Mouse (Mus musculus) embryonic facial prominence, embryonic 11.5 days (tissue): Measurements from ENCODE around the gene Hmgcs2. TPM values are rescaled to one million over a fixed set of nuclear protein-coding genes. Genes with fewer than 3 reads are reported as not detected.

Experiments
- ATAC-seq: fragments of 200-750 bp; cut with Nextera tagmentation; replicated peaks from 2 replicates; pipeline ENCODE4 v1.8.0; 2017; ENCODE audit warnings: low read depth; ENCODE audit not compliant: insufficient number of reproducible peaks, low FRiP score, low TSS enrichment
- DNase-seq: peaks from one replicate; pipeline ENCODE4 v3.0.0-alpha.2; 2015; ENCODE audit warnings: low spot score
- H3K27ac ChIP-seq: fragments of 300-500 bp; sonication (generic); replicated peaks from 2 replicates; pipeline ENCODE4 v1.5.1; 2014; ENCODE audit warnings: mild to moderate bottlenecking, low read depth, low read length, control low read depth
- H3K27me3 ChIP-seq: fragments of 300-500 bp; sonication (generic); 2 replicates; pipeline ENCODE4 v1.6.1; 2014; ENCODE audit warnings: mild to moderate bottlenecking, low read length, moderate library complexity, mixed read lengths; ENCODE audit not compliant: control insufficient read depth, insufficient read depth
- H3K36me3 ChIP-seq: fragments of 300-500 bp; sonication (generic); replicated peaks from 2 replicates; pipeline ENCODE4 v1.6.1; 2014; ENCODE audit warnings: low read depth, mild to moderate bottlenecking, low read length, moderate library complexity, mixed read lengths; ENCODE audit not compliant: control insufficient read depth, insufficient read depth
- H3K4me1 ChIP-seq: fragments of 300-500 bp; sonication (generic); 2 replicates; pipeline ENCODE4 v1.6.1; 2014; ENCODE audit warnings: low read length, mixed read lengths; ENCODE audit not compliant: control insufficient read depth, insufficient read depth
- H3K4me2 ChIP-seq: fragments of 300-500 bp; sonication (generic); 2 replicates; pipeline ENCODE4 v1.6.1; 2014; ENCODE audit warnings: low read depth, mild to moderate bottlenecking, control low read depth, low read length, moderate library complexity
- H3K4me3 ChIP-seq: fragments of 300-500 bp; sonication (generic); 2 replicates; pipeline ENCODE4 v1.5.1; 2014; ENCODE audit warnings: low read depth, low read length, control low read depth
- H3K9ac ChIP-seq: fragments of 300-500 bp; sonication (generic); replicated peaks from 2 replicates; pipeline ENCODE4 v1.6.1; 2014; ENCODE audit warnings: mild to moderate bottlenecking, control low read depth, low read length
- H3K9me3 ChIP-seq: fragments of 300-500 bp; sonication (generic); replicated peaks from 2 replicates; pipeline ENCODE4 v1.6.1; 2016; ENCODE audit warnings: mild to moderate bottlenecking, low read length, inconsistent platforms, mixed read lengths; ENCODE audit not compliant: control insufficient read depth
- whole genome bisulfite sequencing: fragments of 180-500 bp; shearing (Covaris S2); extraction: QIAGEN DNeasy Blood & Tissue Kit; methylation state at CpG from one replicate; pipeline ENCODE4 v1.1.7; 2014; 5-methylcytosine and 5-hydroxymethylcytosine counted together
- polyA plus RNA-seq: library from polyadenylated mRNA; unstranded; fragments of >200 nt; fragmentation: Nextera tagmentation; extraction: Ambion mirVana; gene quantifications from 2 replicates; pipeline ENCODE4 v1.2.1, GENCODE M21; 2014

Hmgcs2 gene
- polyA plus RNA-seq, 1 experiment from 2014 or later: 1.7 TPM

DNA sequence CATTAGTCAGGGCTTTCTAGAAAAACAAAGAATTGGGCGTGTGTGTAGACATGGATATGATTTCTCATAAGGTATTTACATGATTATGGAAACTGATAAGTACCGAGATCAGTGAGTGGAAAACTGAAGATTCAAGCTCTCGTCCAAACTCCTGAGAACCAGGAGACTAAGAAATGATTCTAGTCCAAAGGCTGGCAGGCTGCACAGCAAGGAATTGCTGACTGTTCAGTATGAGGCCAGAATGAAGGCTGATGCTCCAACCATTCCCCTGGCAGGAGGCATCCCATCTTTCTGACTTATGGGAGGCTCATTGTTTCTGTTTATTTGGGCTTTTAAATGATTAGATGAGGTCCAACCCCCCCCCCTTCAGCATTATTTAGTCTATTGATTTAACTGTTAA is 19.7 kb upstream of the Hmgcs2 start:
- Histone ChIP-seq H3K27ac (no peak overlapping the region), H3K27me3 (no peaks in the 10 kb centered on the region), H3K36me3 (no peaks in the 10 kb centered on the region), H3K4me2 (no peak overlapping the region), H3K9me3 (no peaks in the 10 kb centered on the region), H3K4me1 (no peaks in the 10 kb centered on the region), H3K4me3 (no peak overlapping the region), H3K9ac (no peak overlapping the region)
- ATAC-seq (no peak), DNase-seq (no peak)
- 86% methylated on average over 3 of the region's 3 CpGs for WGBS

DNA sequence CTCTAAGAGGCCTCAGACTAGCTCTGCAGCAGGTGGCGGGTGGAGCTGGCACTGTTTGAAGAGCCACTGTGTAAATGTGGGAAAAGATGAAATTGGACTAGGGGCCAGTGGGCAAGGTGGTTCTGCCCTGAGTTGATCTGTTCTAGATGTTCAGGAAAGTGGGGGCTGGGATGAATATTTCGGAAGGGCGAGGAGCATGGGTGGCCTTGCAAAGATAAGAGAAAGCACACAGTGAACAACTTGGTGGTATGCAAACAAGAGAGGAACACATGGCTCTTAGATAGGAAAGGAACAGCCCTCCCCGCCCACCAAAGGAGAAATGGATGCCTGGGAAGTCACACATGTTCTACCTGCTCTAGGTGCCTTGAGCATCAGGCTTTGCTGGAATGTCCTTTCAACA is 18.8 kb upstream of the Hmgcs2 start:
- no peak overlapping the region for H3K9ac ChIP-seq
- H3K27me3 ChIP-seq: no peaks in the 10 kb centered on the region
- H3K4me3 ChIP-seq: no peak overlapping the region
- WGBS: 91% methylated on average over 4 of the region's 4 CpGs
- ATAC-seq (no peak), DNase-seq (no peak)
- H3K4me2 ChIP-seq: no peak overlapping the region
- no peaks in the 10 kb centered on the region for H3K9me3 ChIP-seq
- no peak overlapping the region for H3K27ac ChIP-seq
- H3K4me1 ChIP-seq: no peaks in the 10 kb centered on the region
- H3K36me3 ChIP-seq: no peaks in the 10 kb centered on the region

DNA sequence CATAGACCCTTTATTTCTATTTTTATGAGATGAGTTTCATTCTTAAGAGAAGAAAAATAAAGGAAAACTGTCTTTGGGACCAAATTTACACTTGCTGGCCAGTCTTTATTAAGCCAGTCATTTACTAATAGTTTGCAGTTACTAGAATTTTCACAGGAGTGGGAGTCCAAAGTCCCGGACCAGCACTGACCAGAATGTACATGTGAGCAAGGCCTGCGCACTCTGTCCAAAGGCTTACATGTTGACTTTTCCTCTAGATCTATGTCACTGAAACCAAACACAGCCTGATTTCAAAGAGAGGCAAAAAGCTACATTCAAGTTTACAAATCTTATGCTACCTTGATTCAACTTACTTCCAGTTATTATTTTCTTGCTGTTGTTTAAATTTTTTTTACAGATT is 18.1 kb upstream of the Hmgcs2 start:
- Histone ChIP-seq H3K36me3 (no peaks in the 10 kb centered on the region), H3K27me3 (no peaks in the 10 kb centered on the region), H3K9ac (no peak overlapping the region), H3K4me3 (no peak overlapping the region), H3K9me3 (no peaks in the 10 kb centered on the region), H3K27ac (no peak overlapping the region), H3K4me2 (no peak overlapping the region), H3K4me1 (no peaks in the 10 kb centered on the region)
- WGBS: 91% methylated on average over 2 of the region's 2 CpGs
- no peak for DNase-seq
- no peak for ATAC-seq

DNA sequence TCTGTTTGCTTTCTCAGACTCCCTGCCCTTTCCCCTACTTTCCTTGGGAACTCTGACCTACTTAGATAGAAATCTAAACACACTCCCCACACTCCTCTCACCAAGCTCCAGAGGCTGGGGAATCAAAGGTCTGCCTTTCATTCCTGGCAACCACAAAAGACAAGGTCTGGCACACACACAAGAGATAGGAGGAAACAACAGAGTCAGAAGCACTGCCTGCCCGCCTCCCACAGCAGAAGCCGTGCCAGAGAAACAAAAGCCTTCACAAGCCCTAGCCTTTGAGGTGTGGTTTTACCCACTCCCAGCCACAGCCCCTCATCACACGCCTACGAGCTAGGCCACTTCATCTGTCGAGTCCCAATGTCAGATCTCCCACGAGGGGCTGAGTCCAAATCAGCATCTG is 13.0 kb upstream of the Hmgcs2 start:
- no peak overlapping the region for H3K9ac ChIP-seq
- WGBS: 22% methylated on average over 6 of the region's 6 CpGs

DNA sequence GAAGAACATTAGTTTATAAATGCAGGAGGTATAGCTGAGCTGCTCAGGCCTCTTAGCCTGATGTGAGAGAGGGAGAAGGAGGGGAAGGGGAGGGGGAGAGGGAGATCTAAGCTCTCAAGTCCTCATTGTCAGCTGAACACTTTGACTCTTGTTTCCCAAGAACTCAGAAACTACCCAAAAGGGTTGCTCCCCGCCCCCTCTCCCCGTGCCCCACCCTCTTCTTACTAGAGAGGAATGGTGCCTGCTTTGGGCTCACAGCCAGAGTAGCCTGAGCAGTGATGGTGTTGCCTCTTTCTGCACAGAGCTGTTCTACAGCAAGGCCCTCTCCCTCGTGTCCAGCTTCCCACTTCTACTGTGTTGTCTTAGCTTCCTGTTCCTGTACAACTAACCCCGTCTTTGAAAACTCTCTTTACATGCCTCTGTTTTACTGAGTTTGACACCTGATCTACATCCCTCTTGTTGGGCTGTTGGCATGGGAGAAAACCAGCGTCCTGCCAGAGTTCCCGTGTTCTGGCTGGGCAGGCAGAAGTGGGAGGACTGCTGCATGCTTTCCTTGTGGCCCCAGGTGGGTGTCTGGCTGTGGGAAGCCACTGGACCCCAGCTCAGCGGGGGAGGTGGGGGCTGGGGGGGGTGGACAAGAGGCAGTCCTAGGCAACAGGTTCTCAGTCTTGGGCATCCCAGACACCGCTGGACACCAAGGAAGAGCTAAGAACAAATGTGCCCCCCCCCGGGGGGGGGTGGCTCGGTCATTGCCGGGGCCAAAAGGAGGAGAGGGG is 6.4 kb upstream of the Hmgcs2 start:
- Histone ChIP-seq H3K27me3 (no peaks in the 10 kb centered on the region), H3K4me3 (no peak overlapping the region), H3K4me1 (no peaks in the 10 kb centered on the region), H3K27ac (peak overlapping the region; percentile 35; the same call in 1 of the 2 replicates), H3K9ac (no peak overlapping the region), H3K9me3 (no peaks in the 10 kb centered on the region), H3K4me2 (no peak overlapping the region), H3K36me3 (no peaks in the 10 kb centered on the region)
- WGBS: 48% methylated on average over 11 of the region's 11 CpGs
- ATAC-seq (peak; percentile 62; the same call in 1 of the 2 replicates), DNase-seq (peak; percentile 21)

More for the DNA sequence above, 13.0 kb upstream of the Hmgcs2 start:
- Histone ChIP-seq H3K36me3 (no peaks in the 10 kb centered on the region), H3K27me3 (no peaks in the 10 kb centered on the region), H3K9me3 (no peaks in the 10 kb centered on the region), H3K27ac (no peak overlapping the region; the same call in 1 of the 2 replicates), H3K4me3 (no peak overlapping the region), H3K4me1 (no peaks in the 10 kb centered on the region), H3K4me2 (no peak overlapping the region)
- DNase-seq (peak; percentile 36), ATAC-seq (peak; percentile 54; the same call in 1 of the 2 replicates)

DNA sequence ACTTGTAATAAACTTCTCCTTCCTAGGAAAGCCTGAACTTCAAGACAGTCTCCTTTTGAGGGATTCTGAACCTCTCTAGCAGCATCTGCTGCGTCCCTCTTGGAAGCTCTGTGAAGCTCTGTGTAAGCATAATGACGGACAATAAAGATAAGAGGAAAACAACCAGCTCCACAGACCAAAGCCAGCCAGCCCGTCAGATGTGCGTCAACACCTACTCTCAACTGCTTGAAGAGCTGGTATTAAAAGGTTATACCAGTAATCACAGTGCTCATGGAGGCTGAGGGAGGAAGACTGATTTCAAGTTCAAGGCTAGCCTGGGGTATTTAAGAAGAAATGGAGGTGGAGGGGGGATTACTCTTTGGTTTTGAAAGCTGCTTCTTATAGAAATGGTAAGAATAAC is 553 bp upstream of the Hmgcs2 start:
- DNase-seq: no peak
- no peaks in the 10 kb centered on the region for H3K4me1 ChIP-seq
- H3K27me3 ChIP-seq: no peaks in the 10 kb centered on the region
- no peaks in the 10 kb centered on the region for H3K36me3 ChIP-seq
- H3K27ac ChIP-seq: no peak overlapping the region
- H3K4me2 ChIP-seq: no peak overlapping the region
- no peaks in the 10 kb centered on the region for H3K9me3 ChIP-seq
- no peak overlapping the region for H3K9ac ChIP-seq
- no peak overlapping the region for H3K4me3 ChIP-seq
- WGBS: 83% methylated on average over 4 of the region's 4 CpGs
- ATAC-seq: no peak

DNA sequence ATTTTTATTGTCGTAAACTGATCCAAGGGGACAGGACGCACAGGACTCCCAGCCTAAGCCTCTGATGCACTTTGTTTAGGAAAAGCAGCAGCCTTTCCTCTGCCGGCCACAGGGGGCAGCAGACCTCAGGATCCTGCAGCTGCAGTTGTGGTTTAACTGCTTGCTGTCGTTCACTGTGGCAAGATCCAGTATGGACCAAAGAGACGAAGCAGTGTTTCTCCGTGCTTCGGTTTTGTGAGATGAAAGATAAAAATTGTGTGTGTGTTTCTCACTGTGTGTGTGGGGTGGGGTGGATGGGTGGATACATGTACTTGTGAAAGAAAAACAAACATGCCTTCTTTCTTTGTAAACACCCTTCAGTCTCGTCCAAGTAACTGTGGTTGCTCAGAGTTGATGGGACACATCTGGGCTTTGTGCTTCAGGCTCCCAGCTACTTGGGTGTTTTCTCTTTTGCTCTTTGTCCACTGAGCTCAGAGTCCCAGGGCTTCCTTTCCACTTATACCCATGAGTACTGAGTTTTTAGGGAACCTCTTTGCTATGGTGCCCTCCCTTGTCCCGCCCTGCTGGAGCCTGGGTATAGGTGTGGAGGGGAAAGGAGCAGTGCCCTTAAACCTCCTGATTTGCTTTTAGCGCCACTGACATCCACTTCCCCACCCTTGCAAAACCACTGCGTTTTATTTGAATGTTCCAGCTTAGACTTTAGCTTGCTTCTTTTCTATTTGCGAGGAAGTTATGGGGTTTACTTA is 871 bp downstream of the Hmgcs2 start:
- 0 out of 2 replicates have a peak, but pooled peaks have one; percentile 44 for ATAC-seq

DNA sequence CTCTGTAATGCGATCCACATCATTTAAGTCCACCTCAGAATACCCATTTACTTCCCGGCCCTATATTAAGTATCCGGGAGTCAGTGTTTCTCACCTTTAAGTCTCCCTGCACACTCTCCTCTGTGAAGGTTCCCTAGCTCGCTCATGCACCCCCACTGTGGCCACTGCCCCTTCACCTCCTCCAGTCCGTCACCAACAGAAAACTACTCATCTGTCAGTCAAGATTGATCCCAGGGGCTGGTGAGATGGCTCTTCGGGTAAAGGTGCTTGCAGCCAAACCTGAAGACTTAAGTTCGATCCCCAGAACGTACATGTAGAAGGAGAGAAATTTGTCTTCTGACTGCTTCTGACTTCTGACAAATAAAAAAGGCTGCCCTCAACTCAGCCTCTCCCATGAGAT is 2.2 kb downstream of the Hmgcs2 start:
- no peaks in the 10 kb centered on the region for H3K36me3 ChIP-seq
- WGBS: 84% methylated on average over 8 of the region's 8 CpGs
- H3K4me3 ChIP-seq: no peak overlapping the region
- no peaks in the 10 kb centered on the region for H3K4me1 ChIP-seq
- no peak overlapping the region for H3K9ac ChIP-seq
- no peak overlapping the region for H3K27ac ChIP-seq
- no peak for ATAC-seq
- no peaks in the 10 kb centered on the region for H3K27me3 ChIP-seq
- H3K4me2 ChIP-seq: no peak overlapping the region
- no peaks in the 10 kb centered on the region for H3K9me3 ChIP-seq
- DNase-seq: no peak

More for the DNA sequence above, 871 bp downstream of the Hmgcs2 start:
- H3K4me3 ChIP-seq: no peak overlapping the region
- H3K4me1 ChIP-seq: no peaks in the 10 kb centered on the region
- no peaks in the 10 kb centered on the region for H3K36me3 ChIP-seq
- no peaks in the 10 kb centered on the region for H3K9me3 ChIP-seq
- 43% methylated on average over 12 of the region's 12 CpGs for WGBS
- no peaks in the 10 kb centered on the region for H3K27me3 ChIP-seq
- H3K9ac ChIP-seq: no peak overlapping the region
- peak; percentile 81 for DNase-seq
- H3K4me2 ChIP-seq: no peak overlapping the region
- no peak overlapping the region for H3K27ac ChIP-seq
